Mouse (Mus musculus) liver, postnatal 0 days (tissue): ENCODE results near the gene Slc2a12.

ENCODE experiments used
- CTCF ChIP-seq: sonication (generic); IDR thresholded peaks from 2 replicates; pipeline ENCODE4 v1.5.1; 2016; ENCODE audit warnings: antibody characterized with exemption, low read depth
- EP300 ChIP-seq: IDR thresholded peaks from 2 replicates; pipeline ENCODE4 v1.6.1; 2016; ENCODE audit warnings: antibody characterized with exemption, low read depth, mild to moderate bottlenecking

GRCm38 (mm10) chr10:22720781-22721529 lies 76.1 kb downstream of the Slc2a12 start:
- TF ChIP-seq CTCF (no peak), EP300 (no peak)
